Mouse (Mus musculus) naive thymus-derived CD4-positive, alpha-beta T cell, adult 5 months (primary cell): ENCODE data around the gene Zfp526. TPM values are rescaled to one million over a fixed set of nuclear protein-coding genes. Genes with fewer than 3 reads are reported as not detected.

ENCODE experiments used
- polyA plus RNA-seq: library from polyadenylated mRNA; unstranded; fragments of 100-300 nt; shearing (Covaris generic); gene quantifications from one replicate; pipeline ENCODE4 v1.2.1, GENCODE M21; 2017

Gene Zfp526
- 2.0 TPM for polyA plus RNA-seq

GRCm38 (mm10) chr7:25221102-25221883, at the start of gene Zfp526:
Zfp526 (plus strand) TSS chr7:25221425.

GRCm38 (mm10) chr7:25179606-25180161, 41.5 kb upstream of the Zfp526 start, which contains the start of gene Pou2f2:
Pou2f2 (minus strand) TSS chr7:25179726.

GRCm38 (mm10) chr7:25220457-25221101, 646 bp upstream of the Zfp526 start, which contains the start of gene Dedd2:
Dedd2 (minus strand) TSS chr7:25220615.

GRCm38 (mm10) chr7:25237249-25238014, 16.2 kb downstream of the Zfp526 start, which contains the start of gene Gsk3a:
Gsk3a (minus strand) TSS chr7:25237851.

DNA sequence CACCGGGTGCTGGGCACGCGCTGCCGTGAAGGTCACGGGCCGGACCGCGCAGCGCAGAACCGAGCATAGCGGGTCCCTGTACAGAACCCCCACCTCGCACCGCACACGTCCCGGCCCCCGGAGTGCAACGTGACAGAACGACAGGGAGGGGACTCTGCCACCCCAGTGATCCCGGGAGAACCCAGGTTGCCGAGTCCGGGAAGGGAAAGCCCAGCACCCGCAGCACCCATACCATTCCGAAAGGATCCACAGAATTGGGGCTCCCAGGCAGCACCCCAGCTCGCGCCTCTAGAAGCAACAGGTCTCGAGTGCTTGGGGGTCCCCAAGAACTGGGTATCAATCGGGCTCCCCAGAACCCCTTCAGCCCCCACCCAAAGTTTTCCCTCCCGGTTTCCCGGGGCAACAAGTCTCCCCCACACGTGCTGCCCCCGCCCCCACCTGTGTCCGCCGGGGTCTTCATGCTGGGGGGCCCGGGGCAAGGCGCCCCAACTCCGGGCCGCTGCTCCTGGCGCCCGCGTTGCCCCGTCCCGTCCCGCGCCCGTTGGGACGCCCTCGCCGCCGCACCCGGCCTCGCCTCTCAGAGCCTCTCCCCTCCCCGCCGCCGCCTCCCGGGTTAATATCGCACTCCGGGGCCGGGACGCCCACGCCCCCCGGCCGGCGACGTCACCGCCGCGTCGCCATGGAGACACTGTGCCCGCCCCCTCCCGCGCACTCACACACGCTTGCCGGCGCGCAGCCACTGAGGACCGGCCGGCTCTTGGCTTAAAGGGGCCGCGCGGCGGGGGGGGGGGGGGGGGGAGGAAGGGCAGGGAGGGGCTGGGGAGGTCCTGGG, 29.1 kb downstream of the Zfp526 start, which contains the start of gene Erf:
Gene Erf, minus strand, starts transcription at position 621 of the 832 bp plus-strand sequence.

GRCm38 (mm10) chr7:25267301-25267750, 46.1 kb downstream of the Zfp526 start, which contains the start of gene Cic:
Cic (plus strand) TSS chr7:25267704.

Other genes with a start within 250 kb of the Zfp526 start
- gene Rabac1, start 248.7 kb upstream of the Zfp526 start, polyA plus RNA-seq = 964 TPM
- 1.2 TPM for gene Atp1a3, start 215.5 kb upstream of the Zfp526 start, polyA plus RNA-seq
- gene Grik5, start 149.1 kb upstream of the Zfp526 start, polyA plus RNA-seq = 2.4 TPM
- 39.2 TPM for gene Zfp574, start 148.9 kb upstream of the Zfp526 start, polyA plus RNA-seq
- 7.1 TPM for gene Pou2f2, start 41.7 kb upstream of the Zfp526 start, polyA plus RNA-seq
- 133 TPM for gene Dedd2, start 810 bp upstream of the Zfp526 start, polyA plus RNA-seq
- gene Gsk3a, start 16.4 kb downstream of the Zfp526 start, polyA plus RNA-seq = 90.3 TPM
- 7.3 TPM for gene Erf, start 29.3 kb downstream of the Zfp526 start, polyA plus RNA-seq
- 43.5 TPM for gene Cic, start 46.3 kb downstream of the Zfp526 start, polyA plus RNA-seq
- gene Pafah1b3, start 76.6 kb downstream of the Zfp526 start, polyA plus RNA-seq = 9.6 TPM
- gene Prr19, start 80.0 kb downstream of the Zfp526 start, polyA plus RNA-seq = not detected
- gene Tmem145, start 84.7 kb downstream of the Zfp526 start, polyA plus RNA-seq = not detected
- gene Megf8, start 95.7 kb downstream of the Zfp526 start, polyA plus RNA-seq = not detected
- gene Cnfn, start 148.3 kb downstream of the Zfp526 start, polyA plus RNA-seq = not detected
- 9.5 TPM for gene Lipe, start 177.3 kb downstream of the Zfp526 start, polyA plus RNA-seq
- not detected for gene Cxcl17, start 191.5 kb downstream of the Zfp526 start, polyA plus RNA-seq